Mouse (Mus musculus): ENCODE data around the gene Gcnt7.
A peak's percentile ranks its signal among the peaks of the same experiment; 100 is the strongest.

Gcnt7 gene

DNA sequence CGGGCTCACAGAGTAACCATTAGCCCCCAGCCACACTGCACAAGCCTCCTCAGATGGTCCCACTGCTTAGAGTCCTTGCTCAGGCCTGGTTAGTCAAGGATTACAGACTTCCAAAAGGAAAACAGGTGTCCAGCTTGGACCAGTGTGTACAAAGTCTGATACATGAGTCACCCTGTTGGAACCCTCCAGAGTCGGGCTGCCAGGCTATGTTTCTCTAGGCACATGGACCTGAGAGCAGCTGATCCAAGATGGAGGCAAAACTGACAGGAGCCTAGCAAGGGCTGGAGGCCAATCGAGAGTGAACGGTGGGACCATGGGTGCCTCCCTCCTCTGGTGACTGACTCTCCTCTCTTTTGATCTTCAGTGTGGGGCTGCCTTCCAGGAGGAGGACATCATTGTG, 4.4 kb upstream of the Gcnt7 start:
- no peak for DNase-seq (ENCODE audit: extremely low read depth, low read depth, low spot score)

DNA sequence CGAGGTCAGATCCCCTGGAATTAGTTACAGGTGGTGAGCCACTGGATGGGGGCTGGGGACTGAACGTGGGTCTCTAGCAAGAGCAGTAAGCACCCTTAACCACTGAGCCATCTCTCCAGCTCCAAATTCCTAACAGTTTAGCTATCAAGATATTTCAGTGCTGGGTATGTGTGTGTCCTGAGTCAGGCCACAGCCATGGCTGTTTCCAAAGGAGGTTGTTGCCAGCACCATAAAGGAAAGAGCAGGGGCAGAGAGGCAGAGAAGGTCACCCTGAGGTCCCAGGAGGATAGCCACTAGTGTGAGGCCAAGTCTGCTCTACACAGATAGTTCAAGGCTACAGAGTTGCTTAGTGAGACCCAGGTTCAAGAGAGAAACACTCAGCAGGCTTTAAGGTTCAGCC, 2.3 kb upstream of the Gcnt7 start:
- no peak for DNase-seq (ENCODE audit: extremely low read depth, low read depth, low spot score)

DNA sequence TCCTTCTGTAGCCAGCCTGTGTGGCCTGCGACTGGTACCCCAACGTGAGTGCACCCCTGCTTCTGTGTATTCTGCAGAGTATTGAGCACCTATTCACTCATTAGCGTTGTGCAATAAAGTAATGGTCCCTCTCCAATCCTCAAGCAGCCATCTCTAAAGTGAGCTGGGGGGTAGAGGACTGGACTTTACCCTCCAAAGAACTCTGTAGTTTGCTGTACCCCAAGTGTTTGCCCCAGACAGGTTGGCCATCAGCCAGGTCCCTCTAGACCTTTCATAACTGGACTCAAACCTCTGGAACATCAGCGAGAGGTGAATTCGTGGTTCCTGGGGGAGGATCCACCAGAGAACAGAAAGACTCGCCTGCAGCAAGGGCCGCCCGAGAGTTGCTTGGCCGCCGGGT, 5.9 kb downstream of the Gcnt7 start:
- no peak for DNase-seq (ENCODE audit: extremely low read depth, low read depth, low spot score)

DNA sequence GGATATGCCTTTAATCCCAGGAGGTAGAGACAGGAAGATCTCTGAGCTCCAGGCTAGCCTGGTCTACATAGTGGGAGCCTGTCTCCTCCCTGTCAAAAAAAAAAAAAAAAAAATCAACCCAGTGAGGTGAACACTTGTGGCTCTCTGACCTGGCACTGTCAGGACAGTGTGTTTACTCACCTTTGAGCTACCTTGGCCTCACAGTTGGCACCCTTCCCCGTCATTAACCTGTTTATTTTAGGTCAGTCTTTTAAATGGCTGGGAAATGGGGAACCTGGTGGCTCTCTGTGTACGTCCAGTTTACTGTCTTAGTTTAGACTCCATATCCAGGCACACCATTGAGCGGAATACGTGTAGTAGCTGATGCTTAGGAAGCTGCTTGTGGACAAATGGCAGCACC, 6.4 kb downstream of the Gcnt7 start:
- DNase-seq (ENCODE audit: extremely low read depth, low read depth, low spot score): no peak

DNA sequence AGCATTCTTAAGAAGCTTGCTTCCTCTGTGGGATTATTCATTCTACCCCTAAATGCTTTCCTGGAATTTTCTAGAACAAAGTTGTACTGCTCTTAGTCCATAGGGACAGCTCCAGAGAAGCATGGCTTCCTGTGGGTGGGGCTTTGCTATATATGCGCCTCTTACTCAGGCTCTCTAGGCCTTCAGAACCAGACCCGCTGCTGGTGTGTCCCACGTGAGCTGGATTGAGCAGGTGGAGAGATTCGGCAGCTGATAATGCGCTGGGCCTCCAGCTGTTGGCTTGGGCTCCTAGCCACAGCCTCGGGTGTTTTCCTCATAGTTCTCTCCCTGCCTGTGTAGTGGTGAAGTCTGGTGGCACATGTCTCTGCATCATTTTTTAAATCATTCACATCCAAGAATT, 7.8 kb downstream of the Gcnt7 start:
- no peak for DNase-seq (ENCODE audit: extremely low read depth, low read depth, low spot score)

DNA sequence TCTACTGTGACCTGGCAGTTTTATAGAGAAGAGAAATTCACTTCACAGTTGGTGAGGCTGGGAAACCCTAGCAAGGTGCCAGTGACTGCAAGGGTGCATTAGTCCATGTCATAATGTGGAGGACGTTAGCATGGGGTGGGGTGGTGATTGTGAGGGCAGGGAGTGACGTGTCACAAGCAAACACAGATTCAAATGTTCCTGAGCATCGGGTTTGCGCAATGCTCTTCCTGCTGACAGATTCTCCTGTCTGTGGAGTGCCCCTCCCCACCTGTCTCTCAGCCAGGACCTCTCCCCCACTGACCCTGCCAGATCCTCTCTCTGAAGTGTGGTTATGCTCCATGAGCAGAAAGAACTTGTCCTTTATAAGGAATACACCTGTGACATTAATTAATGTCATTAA, 10.1 kb downstream of the Gcnt7 start:
- DNase-seq (ENCODE audit: extremely low read depth, low read depth, low spot score): no peak

DNA sequence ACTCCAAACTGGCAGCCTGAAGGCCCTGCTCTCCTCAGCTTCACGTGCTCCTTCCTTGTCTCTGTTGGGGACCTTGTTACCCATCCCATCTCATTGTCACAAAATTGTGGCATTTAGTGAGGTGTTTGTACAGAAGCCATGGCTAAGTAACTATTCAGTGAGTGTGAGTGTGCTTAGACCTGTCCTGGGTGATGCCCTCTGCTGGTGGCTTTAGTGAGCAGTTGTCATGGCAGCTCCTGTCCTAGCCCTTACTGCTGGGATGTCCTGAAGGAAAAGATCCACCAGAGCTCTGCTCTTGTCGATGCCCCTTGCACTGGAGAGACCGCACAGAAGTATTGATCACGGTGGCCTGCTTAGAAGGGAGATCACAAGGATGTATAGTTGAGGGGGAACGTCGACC, 11.1 kb downstream of the Gcnt7 start:
- no peak for DNase-seq (ENCODE audit: extremely low read depth, low read depth, low spot score)

DNA sequence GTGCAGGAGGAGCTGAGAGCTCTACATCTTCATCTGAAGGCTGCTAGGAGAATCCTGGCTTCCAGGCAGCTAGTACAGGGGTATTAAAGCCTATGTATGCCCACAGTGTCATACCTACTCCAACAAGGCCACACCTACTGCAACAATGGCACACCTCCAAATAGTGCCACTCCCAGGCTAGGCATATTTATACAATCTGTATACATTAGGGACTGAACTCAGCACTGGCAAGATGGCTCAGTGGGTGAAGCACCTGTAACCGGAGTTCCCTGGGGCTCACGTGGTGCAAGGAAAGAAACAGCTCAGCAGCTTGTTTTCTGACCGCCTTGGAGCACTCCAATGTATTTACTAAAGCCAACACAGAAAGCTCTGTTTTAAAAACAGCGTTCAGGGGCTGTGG, 12.8 kb downstream of the Gcnt7 start:
- no peak for DNase-seq (ENCODE audit: extremely low read depth, low read depth, low spot score)

DNA sequence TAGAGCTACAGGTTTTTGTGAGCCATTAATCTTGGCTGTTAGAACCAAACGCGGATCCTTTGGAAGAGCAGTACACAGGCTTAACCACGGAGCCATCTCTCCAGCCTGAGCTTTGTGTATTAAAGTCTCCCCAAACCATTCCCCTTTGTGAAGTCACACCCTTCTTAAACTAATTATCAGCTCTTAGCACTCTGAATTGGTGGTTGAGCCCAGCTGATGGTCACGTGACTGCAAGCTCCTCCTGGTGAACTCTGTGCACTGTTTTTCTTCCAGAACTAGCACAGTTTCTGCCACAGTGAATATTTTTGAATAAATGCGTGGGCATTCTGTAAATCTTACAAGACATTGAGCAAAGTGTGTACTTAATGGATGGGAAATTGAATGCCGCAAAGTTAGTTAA, 17.2 kb downstream of the Gcnt7 start:
- peak; percentile 28 for DNase-seq (ENCODE audit: extremely low read depth, low read depth, low spot score)

DNA sequence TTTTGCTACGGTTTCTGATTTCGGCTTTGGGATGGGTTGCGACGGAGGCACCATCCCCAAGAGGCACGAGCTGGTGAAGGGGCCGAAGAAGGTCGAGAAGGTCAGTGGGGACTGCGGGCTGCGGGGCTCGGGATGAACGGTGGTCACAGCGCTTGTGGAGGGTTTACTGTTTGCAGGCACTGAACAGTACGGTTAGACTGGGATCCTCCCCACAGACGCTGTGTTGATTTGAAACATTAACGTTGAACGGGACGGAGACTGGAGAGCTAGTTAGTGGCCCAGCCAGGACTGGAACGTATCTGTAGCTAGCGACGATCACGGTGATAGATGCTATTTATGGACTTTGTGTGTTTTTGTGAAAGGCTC, 17.8 kb downstream of the Gcnt7 start:
- DNase-seq (ENCODE audit: extremely low read depth, low read depth, low spot score): no peak

DNA sequence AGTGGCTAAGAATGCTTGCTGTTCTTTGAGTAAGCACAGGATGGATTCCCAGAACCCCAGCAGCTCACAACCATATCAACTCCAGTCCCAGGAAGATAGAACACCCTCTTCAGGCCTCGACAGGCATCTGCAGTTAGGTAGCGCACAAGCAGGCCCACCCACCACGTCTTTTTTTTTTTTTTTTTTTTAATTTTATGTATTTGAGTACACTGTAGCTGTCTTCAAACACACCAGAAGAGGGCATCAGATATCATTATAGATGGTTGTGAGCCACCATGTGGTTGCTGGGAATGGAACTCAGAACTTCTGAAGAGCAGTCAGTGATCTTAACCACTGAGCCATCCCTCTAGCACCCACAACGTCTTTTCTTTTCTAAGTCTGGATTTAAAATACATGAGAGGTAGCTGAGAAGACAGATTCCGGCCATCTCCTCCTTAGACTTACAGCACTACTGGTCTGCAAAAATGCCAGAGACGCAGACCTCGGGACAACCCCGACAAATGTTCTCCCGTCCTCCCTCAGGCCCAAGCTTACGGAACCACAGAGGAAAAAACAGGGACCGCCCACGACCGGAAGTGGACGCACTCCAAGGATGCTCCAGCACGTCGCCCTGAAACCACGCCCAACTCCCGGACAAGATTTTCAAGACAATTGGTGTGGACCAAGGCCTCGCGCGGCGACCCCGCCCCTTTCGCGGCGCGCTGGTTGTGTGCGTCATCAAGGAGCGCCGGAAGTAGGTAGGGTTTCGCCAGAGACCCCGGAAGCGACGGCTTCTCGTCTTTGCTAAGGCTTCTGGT, 18.4 kb downstream of the Gcnt7 start, which contains the start of gene Rtf2:
TSS of gene Rtf2 (plus strand) at position 714 of the 797 bp plus-strand sequence.
- DNase-seq (ENCODE audit: extremely low read depth, low read depth, low spot score): peak; percentile 93

DNA sequence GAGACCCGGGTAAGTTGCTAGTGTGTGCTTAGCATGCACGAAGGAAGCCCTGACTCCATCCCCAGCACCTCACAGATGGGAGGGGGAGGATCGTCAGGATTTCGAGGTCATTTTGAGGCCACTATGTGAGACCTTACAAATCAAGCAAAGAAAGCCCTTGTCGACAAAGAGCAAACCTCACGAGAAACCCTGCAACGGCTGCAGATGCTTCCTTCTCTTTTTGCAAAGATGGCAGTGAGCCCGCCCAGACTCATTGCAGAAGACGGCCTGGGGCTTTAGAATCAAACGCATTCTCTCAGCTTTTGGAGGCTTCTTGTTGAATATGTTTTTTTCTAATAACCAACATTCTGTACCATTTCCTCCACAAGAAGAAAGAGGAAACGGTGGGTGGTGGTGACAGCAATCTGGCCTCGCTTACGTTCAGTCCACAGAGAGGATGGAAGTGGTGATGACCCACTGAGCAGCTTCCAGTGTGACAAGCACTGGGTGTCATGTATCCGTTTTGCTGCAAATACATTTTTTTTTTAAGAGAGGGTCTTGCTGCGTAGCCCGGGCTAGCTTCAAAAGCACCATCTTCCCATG, 20.9 kb downstream of the Gcnt7 start:
- no peak for DNase-seq (ENCODE audit: extremely low read depth, low read depth, low spot score)

DNA sequence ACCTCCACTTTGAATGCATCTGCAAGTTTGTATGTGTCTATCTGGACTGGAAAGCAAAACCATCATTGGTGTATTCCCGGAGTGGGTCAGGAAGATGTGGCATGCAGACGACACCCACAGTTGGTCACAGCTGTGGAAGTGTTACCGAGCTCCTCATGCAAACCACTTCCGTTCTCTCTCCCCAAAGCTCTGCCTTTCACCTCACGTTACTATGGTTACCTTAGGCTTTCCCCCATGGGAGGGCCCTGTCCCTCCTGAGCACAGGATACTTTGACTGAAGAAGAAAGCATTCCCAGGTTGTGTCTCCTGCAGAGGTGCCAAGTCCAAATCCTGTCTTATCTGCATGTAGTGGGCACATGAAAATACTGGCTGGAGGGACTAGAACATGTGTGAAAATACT, 24.6 kb downstream of the Gcnt7 start:
- DNase-seq (ENCODE audit: extremely low read depth, low read depth, low spot score): no peak

DNA sequence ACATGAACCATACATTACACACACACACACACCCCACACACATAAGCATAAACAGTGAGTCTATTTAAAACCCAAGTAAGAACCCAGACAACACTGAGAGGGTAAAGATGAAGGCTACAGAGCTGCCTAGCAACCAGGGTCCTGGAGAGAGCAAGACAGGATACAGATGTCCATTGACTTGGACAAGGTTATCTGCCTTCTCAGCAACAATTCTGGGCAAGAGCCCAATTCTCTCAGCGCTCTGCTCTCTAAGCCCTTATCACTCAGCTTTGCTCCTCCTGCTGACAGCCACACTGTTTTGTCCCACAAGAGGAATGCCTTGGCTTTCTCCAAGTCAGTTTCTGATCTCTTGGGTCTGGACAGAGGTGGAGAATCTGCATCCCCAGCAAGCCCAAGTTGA, 27.8 kb downstream of the Gcnt7 start:
- no peak for DNase-seq (ENCODE audit: extremely low read depth, low read depth, low spot score)

DNA sequence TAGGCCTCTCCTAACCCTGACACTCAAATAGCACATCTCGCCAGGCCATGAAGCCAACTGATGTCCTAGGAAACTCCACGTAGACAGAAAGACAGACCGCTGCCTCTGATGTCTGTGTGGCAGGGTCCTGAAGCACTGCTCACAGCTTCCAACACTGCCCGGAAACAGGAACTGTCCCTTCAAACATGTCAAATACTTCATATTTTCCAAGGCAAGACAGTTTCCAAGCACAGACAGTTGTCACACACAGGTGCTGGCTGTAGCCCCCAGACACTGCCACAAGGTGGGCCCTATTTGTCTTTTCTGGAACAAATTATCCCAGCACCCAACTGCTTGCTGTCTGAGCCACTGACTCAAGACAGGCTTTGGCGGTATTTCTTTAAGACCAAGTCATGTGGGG, 40.2 kb downstream of the Gcnt7 start:
- no peak for DNase-seq (ENCODE audit: extremely low read depth, low read depth, low spot score)

DNA sequence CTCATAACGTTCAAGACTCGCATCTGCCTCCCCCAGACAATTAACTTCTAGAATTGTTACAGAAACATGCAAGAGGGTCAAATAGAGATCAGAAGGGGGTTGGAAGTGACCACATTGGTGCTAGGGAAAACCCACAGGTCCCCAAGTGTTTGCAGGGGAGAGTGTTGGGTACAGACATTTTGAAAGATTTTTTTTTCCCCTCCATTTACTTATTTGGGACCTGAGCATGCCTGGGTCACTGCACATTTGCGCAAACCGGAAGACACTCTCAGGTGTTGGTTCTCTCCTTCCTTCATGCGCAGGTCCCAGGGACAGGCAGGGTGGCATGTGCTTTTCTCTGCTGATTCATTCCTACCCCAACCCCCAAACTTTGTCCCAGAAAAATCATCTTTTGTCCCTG, 41.5 kb downstream of the Gcnt7 start:
- no peak for DNase-seq (ENCODE audit: extremely low read depth, low read depth, low spot score)

DNA sequence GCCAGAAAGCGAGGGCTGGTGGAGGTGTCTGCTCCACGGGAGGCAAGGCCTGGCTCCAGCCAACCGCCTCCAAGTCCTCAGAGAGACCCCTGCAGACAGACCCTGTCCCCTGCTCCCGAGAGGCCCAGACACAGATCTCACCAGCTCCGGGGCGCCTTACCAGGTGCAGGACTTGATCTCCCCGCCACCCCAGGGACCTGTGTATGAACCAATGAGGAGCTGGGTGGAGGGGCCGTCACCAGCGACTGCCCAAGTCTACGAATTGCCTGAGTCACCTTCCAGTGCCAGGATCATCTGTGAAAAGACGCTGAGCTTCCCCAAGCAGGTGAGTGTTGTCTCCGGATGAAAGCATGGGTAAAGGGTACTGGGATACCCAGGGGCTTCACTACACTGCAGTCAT, 42.2 kb downstream of the Gcnt7 start:
- DNase-seq (ENCODE audit: extremely low read depth, low read depth, low spot score): no peak

DNA sequence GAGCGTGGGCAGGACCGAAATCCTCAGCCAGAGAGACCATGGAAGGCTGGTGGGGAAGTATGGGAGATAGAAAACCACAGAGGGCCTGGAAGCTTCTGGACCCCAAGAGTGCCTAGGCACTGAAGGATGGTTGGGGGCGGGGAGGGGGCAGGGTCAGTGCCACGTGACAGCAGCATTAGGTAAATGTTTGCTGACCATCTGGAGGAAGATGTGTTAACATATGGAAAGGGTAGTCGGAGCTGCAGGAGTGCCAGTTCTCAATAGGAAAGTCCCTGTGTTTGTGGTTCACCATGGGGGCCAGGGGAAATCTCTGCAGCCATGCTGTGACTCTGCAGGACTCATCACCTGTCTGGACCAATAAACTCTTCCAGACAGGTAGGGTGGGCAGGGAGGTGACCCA, 44.5 kb downstream of the Gcnt7 start:
- no peak for DNase-seq (ENCODE audit: extremely low read depth, low read depth, low spot score)

DNA sequence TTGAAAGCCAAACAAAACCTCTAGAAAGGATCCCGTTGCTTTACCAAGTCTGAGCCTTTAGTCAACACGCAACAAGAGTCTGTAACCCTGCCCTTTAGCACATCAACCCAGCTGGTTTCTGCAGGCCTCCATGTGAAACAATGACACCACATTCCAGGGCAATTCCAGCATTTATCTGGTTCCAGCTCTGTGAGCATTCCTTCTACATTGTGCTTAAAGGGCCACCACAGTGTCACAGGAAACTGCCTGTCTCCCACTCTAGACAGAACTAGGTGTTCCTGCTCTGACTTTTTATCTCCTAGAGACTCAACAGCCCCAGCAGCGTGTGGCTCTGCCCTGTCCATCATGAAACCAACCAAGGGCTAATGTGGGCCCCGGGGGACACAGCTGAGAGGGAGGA, 45.1 kb downstream of the Gcnt7 start:
- DNase-seq (ENCODE audit: extremely low read depth, low read depth, low spot score): no peak

DNA sequence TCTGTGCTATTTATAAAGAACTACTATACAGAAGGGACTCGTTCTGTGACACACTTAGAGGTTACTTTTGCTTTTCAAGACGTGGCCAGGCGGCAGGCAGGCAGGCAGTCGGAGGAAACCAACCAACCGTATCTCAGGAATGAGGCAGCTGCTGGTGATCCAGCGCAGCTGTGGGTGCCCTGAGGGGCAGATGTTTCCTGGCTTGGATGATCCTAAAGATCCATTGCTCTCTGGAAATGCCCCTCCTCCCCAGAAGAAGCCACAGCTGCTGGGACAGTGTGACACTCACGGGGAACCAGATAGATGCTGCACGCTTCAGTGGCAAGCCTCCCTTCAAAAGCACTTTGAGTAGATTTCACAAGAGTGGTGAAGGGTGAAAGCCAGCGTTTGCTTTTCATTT, 45.9 kb downstream of the Gcnt7 start:
- no peak for DNase-seq (ENCODE audit: extremely low read depth, low read depth, low spot score)

DNA sequence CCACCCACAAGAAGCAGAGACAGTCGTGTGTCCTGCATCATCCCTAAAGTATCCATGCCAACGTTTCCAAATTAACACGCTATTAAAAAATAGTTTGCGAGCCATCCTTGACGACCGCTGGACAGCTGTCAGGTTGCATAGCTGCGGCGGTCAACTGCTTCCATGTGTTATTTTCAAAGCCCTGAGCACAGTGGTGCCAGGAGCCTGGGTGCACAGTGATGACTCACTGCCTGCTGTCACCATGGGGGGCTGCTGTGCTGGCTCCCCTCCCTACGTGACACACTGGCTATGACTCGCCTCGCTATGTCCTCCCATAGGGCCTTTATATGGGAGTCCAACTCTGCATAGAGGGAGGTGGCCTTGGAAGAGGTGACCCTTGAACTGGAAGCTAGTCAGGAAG, 47.3 kb downstream of the Gcnt7 start:
- DNase-seq (ENCODE audit: extremely low read depth, low read depth, low spot score): no peak

DNA sequence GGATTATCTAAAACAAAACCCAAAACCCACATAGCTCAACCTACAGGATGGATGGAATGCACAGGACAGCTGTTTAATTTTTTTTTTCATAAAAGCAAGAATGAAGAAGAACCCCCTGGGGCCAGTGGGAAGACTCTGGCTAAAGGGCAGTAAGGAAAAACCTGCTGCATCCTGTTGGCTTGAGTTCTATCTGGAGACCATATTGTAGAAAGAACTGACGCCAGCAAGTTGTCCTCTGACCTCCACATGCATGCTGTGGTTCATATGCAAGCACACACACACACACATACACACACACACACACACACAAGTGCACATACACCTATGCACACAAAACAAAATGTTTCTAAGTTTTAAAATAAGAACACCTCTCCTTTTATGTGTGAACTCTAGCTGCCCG, 47.7 kb downstream of the Gcnt7 start:
- DNase-seq (ENCODE audit: extremely low read depth, low read depth, low spot score): no peak

DNA sequence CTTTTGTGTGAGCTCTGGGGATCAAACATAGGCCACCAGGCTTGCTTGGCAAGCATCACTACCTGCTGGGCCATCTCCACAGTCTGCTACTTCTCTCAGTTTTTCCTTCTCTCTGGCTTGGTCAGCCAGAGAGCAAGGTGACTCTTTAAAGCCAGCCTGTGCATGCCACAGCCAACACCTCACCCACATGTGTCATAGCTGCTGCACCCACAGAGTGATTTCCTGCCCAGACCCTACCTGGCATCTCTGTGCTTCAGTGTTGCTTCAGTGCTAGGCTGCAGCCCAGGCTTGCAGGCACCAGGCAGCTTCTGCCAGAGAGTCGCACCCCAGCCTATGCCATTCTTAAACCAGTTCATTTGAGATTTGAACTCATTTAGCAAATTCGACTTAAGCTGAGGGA, 50.9 kb downstream of the Gcnt7 start:
- DNase-seq (ENCODE audit: extremely low read depth, low read depth, low spot score): no peak
